Mouse (Mus musculus) megakaryocyte-erythroid progenitor cell, adult 5-6 weeks (primary cell): ENCODE measurements around the gene Fam173a. TPM values are rescaled to one million over a fixed set of nuclear protein-coding genes. Genes with fewer than 3 reads are reported as not detected.
"Not testable (repeated sequence)": the region's sequence is repeated elsewhere in the genome, so short reads cannot be mapped to it uniquely, and the experiment has no call there.

Experiments used
- ATAC-seq: replicated peaks from 2 replicates; pipeline ENCODE4 v1.8.0; 2016; ENCODE audit warnings: mild to moderate bottlenecking, inconsistent platforms; ENCODE audit not compliant: severe bottlenecking, poor library complexity, low FRiP score, low TSS enrichment
- total RNA-seq, 2 experiments: library from RNA; stranded (forward) in 1 of 2; stranded (reverse) in 1 of 2; fragments of 200-1000, 215-1000 nt in 1 of 2; fragments of >200 nt in 1 of 2; fragmentation: Nextera tagmentation in 1 of 2; gene quantifications; 2 replicates each; pipeline ENCODE4 v1.2.3; 2014 to 2017

Gene Fam173a
- total RNA-seq, 2 experiments from 2014 or later = 11.1 to 172 TPM

GRCm38 (mm10) chr17:25829558-25830017 is 36.9 kb upstream of the Fam173a start:
- no peak for ATAC-seq

DNA sequence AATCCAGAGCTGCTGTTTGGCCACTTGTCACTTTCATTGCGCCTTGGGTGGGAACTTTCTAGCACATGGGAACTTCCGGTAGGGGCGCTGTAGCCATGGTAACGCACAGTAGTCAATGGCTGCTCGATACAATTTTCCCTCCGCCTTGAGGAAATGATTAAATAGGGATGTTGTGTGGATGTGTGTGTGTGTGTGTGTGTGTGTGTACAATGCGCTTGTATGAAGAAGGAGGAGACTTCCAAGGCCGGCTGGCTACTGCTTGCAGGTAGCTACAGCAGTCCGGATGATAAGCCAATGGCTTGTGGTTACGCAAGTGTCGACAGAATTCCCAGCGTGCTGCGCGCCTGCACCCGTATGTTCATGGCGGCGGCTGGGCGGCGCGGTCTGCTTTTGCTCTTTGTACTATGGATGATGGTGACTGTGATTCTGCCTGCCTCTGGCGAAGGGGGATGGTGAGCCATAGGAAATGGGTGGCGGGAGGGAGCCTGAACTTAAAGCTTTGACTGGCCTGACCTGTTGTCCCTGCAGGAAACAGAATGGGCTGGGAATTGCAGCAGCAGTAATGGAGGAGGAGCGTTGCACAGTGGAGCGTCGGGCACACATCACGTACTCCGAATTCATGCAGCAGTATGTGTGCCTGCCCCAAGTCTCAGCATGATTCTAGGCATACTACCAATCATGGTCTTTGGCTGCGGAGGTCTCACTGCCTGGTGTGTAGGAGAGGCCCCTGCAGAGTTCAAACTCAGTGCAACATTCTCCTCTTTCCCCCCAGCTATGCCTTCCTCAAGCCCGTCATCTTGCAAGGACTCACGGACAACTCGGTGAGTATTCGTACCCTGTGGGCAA is 36.2 kb upstream of the Fam173a start, which contains the start of gene Jmjd8:
Gene Jmjd8 (plus strand): TSS at position 156 of the 846 bp plus-strand sequence.
- ATAC-seq = peak; percentile 41

- ATAC-seq = no peak
These were observed 35.5 kb upstream of the Fam173a start for GRCm38 (mm10) chr17:25828223-25828594.

DNA sequence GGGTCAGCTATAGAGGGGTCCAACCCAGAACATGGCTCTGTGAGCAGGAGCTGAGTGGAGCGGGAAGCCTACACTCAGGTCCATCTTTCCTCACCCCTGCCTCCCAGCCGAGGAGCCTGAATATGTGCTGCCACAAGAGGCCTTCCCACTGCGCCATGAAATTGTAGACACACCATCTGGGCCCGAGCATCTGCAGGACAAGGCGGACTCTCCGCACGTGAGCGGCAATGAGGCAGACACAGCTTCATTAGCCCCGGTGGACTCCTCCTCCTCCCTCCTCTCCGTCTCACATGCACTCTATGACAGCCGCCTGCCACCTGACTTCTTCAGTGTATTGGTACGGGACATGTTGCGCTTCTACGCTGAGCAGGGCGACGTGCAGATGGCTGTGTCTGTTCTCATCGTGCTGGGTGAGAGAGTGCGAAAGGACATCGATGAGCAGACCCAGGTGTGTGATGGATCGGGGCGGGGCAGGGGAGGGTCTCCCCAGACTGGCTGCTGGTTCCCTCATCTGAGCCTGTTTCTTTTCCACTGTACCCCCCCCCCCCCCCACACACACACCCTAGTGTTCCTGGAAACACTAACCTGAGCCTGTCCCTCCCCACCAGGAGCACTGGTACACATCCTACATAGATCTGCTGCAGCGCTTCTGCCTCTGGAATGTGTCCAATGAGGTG is 35.0 kb upstream of the Fam173a start:
- ATAC-seq = no peak

- ATAC-seq = no peak
These were observed 34.3 kb upstream of the Fam173a start for GRCm38 (mm10) chr17:25827011-25827410.

- ATAC-seq = no peak
These were observed 33.4 kb upstream of the Fam173a start for GRCm38 (mm10) chr17:25825984-25826570.

DNA sequence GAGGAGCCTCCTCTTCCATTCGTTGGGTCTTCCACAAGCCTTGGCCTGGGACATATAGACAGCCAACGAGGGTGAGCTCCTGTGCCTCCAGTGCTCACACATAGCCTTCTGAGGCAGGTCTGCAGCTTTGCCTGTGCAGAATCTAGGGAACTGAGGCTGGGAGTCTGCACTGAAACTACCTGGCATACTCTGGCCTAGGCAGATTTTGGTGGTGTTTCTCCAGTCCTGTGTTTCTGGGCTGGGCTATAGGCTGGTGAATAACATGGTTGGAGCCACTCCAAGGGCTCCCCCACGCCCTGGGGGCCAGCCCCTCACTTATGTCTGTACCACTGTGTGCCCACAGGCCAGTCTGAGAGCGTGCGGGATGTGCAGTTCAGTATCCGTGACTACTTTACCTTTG is 32.6 kb upstream of the Fam173a start:
- no peak for ATAC-seq

DNA sequence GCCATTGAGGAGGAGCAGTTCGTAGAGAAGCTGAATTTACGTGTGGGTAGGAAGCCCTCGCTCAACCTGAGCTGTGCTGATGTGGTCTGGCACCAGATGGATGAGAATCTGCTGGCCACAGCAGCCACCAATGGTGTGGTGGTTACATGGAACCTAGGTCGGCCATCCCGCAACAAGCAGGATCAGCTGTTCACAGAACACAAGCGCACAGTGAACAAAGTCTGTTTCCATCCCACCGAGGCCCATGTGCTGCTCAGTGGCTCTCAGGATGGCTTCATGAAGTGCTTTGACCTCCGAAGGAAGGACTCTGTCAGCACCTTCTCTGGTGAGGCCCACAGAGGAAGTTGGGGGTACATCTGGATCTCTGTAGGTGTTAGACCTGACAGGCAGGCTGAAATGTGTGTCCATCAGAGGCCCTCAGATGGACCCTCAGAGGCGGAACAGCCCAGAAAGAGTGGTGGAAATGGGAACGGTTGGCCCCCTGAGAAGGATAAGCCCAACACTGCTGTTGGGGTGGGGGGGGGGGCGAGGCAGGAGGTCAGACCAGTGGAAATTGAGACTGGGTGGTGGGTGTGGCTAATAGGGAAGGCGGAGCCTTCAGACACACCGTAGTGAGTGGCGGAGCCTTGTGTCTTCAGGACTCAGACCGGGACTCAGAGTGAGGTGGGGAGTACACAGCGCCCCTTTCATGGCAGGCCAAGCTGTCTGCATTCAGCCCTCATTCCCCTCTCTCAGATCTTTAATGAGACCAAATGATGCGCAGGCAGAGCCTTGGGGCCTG is 31.9 kb upstream of the Fam173a start:
- no peak for ATAC-seq

- ATAC-seq = peak; percentile 72
These were observed 30.8 kb upstream of the Fam173a start, which contains the start of gene Wdr24 for GRCm38 (mm10) chr17:25823452-25823851. Gene Wdr24, plus strand, starts transcription at chr17:25823627.

- ATAC-seq = 0 out of 2 replicates have a peak, but pooled peaks have one; percentile 23
These were observed 26.4 kb upstream of the Fam173a start for GRCm38 (mm10) chr17:25818851-25819780.

GRCm38 (mm10) chr17:25817662-25818061 is 25.0 kb upstream of the Fam173a start:
- ATAC-seq = no peak

GRCm38 (mm10) chr17:25813471-25813870 is 20.8 kb upstream of the Fam173a start:
- ATAC-seq = peak; percentile 69

DNA sequence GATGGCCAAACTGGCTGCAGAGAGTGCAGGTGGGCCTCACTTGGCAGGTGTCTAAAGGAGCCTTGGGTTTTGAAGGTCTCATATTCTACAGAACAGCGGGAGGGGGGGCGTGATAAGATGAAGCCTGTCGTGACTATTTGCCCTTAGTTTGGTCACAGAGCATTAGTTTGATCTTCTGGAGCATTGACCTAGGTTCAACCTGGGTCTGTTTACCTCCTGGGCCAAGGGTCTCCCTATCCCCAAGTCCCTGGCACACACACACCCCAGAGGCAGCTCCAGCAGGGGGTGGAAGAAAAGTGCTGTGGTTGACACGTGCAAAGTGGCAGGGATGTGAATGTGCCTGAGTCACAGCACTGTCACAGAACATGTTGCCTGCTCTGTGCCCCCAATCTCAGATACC is 18.2 kb upstream of the Fam173a start:
- no peak for ATAC-seq

DNA sequence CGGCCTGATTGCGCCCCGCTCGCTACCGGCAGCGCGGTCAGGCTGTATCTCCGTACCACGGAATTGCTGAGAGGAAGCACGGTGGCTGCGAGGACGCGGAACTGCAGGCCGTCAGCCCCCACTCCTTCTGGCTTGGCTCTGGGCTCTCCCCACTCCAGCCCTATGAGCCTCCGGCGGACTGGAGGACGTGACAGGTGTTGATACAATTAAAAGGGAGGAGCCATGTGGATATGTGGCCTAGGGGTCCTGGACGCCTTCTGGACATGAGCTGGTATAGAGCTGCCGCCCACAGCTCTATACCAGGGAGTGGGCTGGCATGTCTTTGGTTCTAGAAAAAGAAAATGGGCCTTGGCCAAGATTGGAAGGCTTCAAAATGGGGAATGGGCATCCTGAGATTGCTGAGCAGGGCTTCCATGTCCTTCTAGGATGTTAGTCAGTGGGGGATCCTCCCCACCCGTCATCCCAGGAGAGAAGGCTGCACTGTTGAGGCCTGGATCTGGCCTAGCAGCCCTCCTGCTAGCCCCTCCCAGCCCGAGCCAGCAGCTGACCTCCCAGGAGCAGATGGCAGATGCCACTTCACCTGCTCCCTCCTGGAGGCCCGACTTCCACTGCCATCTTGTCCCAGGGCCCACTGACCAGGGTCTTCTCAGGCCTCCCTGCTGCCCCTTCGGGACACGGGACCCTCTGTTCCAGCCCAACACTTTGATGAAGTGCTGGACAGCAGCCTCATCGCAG is 17.1 kb upstream of the Fam173a start:
- ATAC-seq = no peak

DNA sequence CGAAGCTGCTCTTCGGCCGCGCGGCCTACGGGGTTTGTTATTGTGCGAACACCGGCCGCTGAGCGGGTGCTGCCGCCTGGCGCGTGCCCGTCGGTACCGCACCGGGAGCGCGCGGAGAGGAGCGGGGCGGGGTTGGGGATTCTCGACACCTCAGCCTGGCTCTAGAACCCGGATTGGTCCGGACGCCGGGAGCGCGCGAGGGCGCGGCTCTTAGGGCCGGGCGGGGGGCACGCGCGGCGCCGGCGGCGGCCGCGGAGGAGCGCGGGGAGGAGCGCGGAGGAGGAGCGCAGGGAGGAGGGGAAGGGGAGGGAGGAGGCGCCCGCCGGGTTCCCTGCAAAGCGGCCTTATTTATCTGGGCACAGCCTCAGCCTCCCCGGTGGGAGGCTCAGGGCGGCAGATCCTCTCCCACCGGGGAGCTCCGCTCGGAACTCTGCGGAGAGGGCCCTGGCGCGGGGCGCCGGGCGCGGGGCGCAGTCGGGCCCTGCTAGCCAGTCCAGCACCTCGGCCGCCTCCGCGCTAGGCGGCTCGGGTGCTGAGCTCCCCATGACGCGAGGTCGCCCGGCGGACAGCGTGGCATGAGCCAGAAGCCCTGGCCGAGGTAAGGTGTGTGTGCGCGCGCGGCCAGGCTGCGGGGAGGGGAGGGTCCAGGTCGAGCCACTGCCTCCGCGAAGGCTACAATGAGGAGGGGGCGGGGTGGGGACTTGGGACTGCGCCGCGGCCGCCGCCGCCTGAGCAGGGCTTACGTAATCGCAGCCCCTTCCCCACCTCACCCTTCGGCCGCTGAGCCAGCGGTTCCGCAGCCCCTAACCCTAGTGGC is 16.3 kb upstream of the Fam173a start, which contains the start of gene Fbxl16:
Gene Fbxl16 (plus strand): TSS at position 297 of the 817 bp plus-strand sequence.
- no peak for ATAC-seq

- ATAC-seq = no peak
These were observed 15.3 kb upstream of the Fam173a start for GRCm38 (mm10) chr17:25808028-25808427.

DNA sequence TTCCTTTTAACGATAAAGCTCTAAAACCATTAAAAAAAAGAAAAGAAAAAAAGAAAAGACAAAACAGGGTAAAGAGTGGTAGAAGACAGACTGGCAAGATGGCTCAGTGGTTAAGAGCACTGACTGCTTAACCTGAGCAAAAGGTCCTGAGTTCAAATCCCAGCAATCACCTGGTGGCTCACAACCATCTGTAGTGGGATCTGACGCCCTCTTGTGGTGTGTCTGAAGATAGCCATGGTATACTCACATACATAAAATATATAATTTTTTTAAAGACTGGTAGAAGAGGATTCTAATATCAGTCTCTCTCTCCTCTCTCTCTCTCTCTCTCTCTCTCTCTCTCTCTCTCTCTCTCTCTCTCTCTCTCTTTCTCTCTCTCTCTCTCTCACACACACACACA is 14.8 kb upstream of the Fam173a start:
- ATAC-seq = not testable (repeated sequence)
